In the genomic region with DNA sequence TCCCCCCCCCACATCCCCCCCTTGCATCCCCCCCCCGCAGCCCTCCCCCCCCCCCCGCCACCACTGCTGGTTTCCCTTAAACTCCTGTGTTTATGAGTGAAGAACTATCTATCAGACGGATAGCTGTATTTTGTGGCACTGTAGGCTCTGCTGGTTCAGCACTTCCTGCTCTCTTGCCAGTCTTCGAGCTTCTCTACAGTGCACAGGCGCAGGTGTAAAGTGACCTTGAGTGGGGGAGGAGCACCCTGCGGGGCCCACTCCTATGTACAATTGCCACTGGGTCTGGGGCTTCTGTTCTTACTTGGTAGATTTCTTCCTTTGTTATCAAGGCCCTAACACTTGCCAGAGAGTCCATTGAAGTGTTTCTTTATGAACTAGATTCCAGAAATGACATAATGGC, we compare ENCODE assay signal across 19 mouse cellular contexts. TPM values are rescaled to one million over a fixed set of nuclear protein-coding genes. Genes with fewer than 3 reads are reported as not detected.
"Had no signal": no experiment of that assay in that cellular context is flagged by ENCODE, and none has a peak within 500 bp of the region (broad histone marks: within the 10 kb centered on the region; RNA-seq: fewer than 3 reads in every experiment).

No protein-coding gene starts in this region.

- H3K4me3 ChIP-seq: midbrain, embryonic 12.5 days; neural tube, embryonic 12.5 days had no signal

- H3K27me3 ChIP-seq: midbrain, embryonic 12.5 days; neural tube, embryonic 12.5 days had no signal

- H3K4me2 ChIP-seq: lung, embryonic 14.5 days; midbrain, embryonic 12.5 days; neural tube, embryonic 12.5 days had no signal

- ATAC-seq: midbrain, embryonic 16.5 days had no signal

- H3K9ac ChIP-seq: lung, embryonic 14.5 days; midbrain, embryonic 12.5 days; neural tube, embryonic 12.5 days had no signal

- DNase-seq: lung, adult 18-20 months; lung, embryonic 14.5 days; lung, postnatal 10 days; lung, postnatal 4 days; midbrain, embryonic 14.5 days; retina, postnatal 1 day; right cerebral cortex, adult 18-20 months; right cerebral cortex, postnatal 25 days; right cerebral cortex, postnatal 4 days; spleen, adult 18-20 months; thymus, adult 18-20 months; thymus, postnatal 14 days; thymus, postnatal 36 days had no signal

- H3K36me3 ChIP-seq: midbrain, embryonic 12.5 days; neural tube, embryonic 12.5 days had no signal

- H3K4me1 ChIP-seq: midbrain, embryonic 12.5 days; neural tube, embryonic 12.5 days had no signal

- H3K27ac ChIP-seq: midbrain, embryonic 12.5 days; neural tube, embryonic 12.5 days had no signal

- H3K9me3 ChIP-seq: midbrain, embryonic 12.5 days; neural tube, embryonic 12.5 days had no signal

RNA-seq across cellular contexts. Expression of gene Slc38a4, which starts 33.0 kb away (rescaled TPM):
- total RNA-seq: megakaryocyte, adult 5-6 weeks; megakaryocyte-erythroid progenitor cell, adult 5-6 weeks; neutrophil, adult 5-6 weeks had no signal
